Mouse (Mus musculus) v-Abl transformed pro-B cells (cell line): ENCODE measurements at regions not wholly inside any gene's neighbourhood (a gene's known extent, or its start where the extent isn't known, plus 50 kb on each side); places are given as distances from the start of the nearest gene placed in this dataset.

Source experiments
- in situ Hi-C, 2 experiments: fragments of 400-800 bp; cut with MboI; formaldehyde crosslinking; loops; one replicate each; pipeline ENCODE4 v1.15.1; 2025; ENCODE audit not compliant: unreplicated experiment in 2 of 2

GRCm38 (mm10) chr11:40366573-40366972, 328.4 kb downstream of the Mat2b start:
- in situ Hi-C loops = no loop called here

- in situ Hi-C loops = no loop called here
Observed at GRCm38 (mm10) chr11:40362530-40363185, 332.3 kb downstream of the Mat2b start.
